Mouse (Mus musculus) spleen, adult 18-20 months (tissue): ENCODE data around the gene Gab2.

ENCODE experiments used
- DNase-seq, 2 experiments: peaks; one replicate each; pipeline ENCODE4 v3.0.0; 2022; ENCODE audit warnings: mixed read lengths in 2 of 2

Gene Gab2

GRCm38 (mm10) chr7:97325156-97325985 is 244.0 kb downstream of the Gab2 start:
- DNase-seq, result no peak

- DNase-seq, result no peak
These were observed 246.0 kb downstream of the Gab2 start for GRCm38 (mm10) chr7:97327376-97327775.

GRCm38 (mm10) chr7:97328891-97329588 is 247.7 kb downstream of the Gab2 start:
- no peak for DNase-seq

GRCm38 (mm10) chr7:97329676-97330075 is 248.3 kb downstream of the Gab2 start:
- DNase-seq, result no peak

GRCm38 (mm10) chr7:97330931-97331645 is 249.7 kb downstream of the Gab2 start:
- no peak for DNase-seq

GRCm38 (mm10) chr7:97331726-97332666 is 250.6 kb downstream of the Gab2 start, which contains the start of the genes Usp35 and Kctd21:
Usp35 (minus strand) TSS chr7:97332020.
Kctd21 (plus strand) TSS chr7:97332327.
- peak; percentile 92 for DNase-seq

GRCm38 (mm10) chr7:97332667-97333041 is 251.3 kb downstream of the Gab2 start:
- DNase-seq, result no peak

- DNase-seq, result no peak
These were observed 251.9 kb downstream of the Gab2 start for GRCm38 (mm10) chr7:97333113-97333898.

GRCm38 (mm10) chr7:97334406-97334805 is 253.0 kb downstream of the Gab2 start:
- DNase-seq, result no peak

- no peak for DNase-seq
These were observed 255.3 kb downstream of the Gab2 start for GRCm38 (mm10) chr7:97336678-97337077.

- no peak for DNase-seq
These were observed 257.2 kb downstream of the Gab2 start for GRCm38 (mm10) chr7:97338593-97338992.

GRCm38 (mm10) chr7:97339623-97340022 is 258.2 kb downstream of the Gab2 start:
- DNase-seq, result no peak

GRCm38 (mm10) chr7:97340907-97341849 is 259.8 kb downstream of the Gab2 start:
- no peak for DNase-seq

- no peak for DNase-seq
These were observed 261.6 kb downstream of the Gab2 start for GRCm38 (mm10) chr7:97342961-97343360.

GRCm38 (mm10) chr7:97344655-97345054 is 263.3 kb downstream of the Gab2 start:
- no peak for DNase-seq

GRCm38 (mm10) chr7:97345229-97345871 is 264.0 kb downstream of the Gab2 start:
- DNase-seq, result no peak

- no peak for DNase-seq
These were observed 264.9 kb downstream of the Gab2 start for GRCm38 (mm10) chr7:97346111-97346821.

- no peak for DNase-seq
These were observed 265.4 kb downstream of the Gab2 start for GRCm38 (mm10) chr7:97346822-97347166.

GRCm38 (mm10) chr7:97347464-97347863 is 266.1 kb downstream of the Gab2 start:
- DNase-seq, result no peak
